Mouse (Mus musculus): Measurements from ENCODE around the gene Smtn.

The Smtn gene

GRCm38 (mm10) chr11:3540451-3541085, at the start of gene Smtn:
TSS of gene Smtn (minus strand) at chr11:3540612.
- in situ Hi-C loops (cut with MboI, MseI): loop anchor here (5.0 kb wide), 1 partner anchor 42 kb away; no protein-coding TSS in a partner anchor

GRCm38 (mm10) chr11:3588036-3588672, 47.7 kb upstream of the Smtn start:
- in situ Hi-C loops (cut with MboI, MseI): loop anchor here (10.0 kb wide), 1 partner anchor 1197 kb away; no protein-coding TSS in a partner anchor

GRCm38 (mm10) chr11:3587350-3587749, 46.9 kb upstream of the Smtn start:
- in situ Hi-C loops (cut with MboI, MseI): loop anchor here (10.0 kb wide), 1 partner anchor 1197 kb away; no protein-coding TSS in a partner anchor

GRCm38 (mm10) chr11:3585983-3586618, 45.7 kb upstream of the Smtn start:
- in situ Hi-C loops (cut with MboI, MseI): loop anchor here (10.0 kb wide), 1 partner anchor 1199 kb away; no protein-coding TSS in a partner anchor

- in situ Hi-C loops (cut with MboI, MseI): loop anchor here (5.0 to 10.0 kb wide), 2 partner anchors 41 to 1202 kb away; partner anchors contain the start of gene Smtn
Observed at GRCm38 (mm10) chr11:3583127-3583526, 42.7 kb upstream of the Smtn start.

- in situ Hi-C loops (cut with MboI, MseI): loop anchor here (5.0 to 10.0 kb wide), 2 partner anchors 40 to 1203 kb away; partner anchors contain the start of gene Smtn
Observed at GRCm38 (mm10) chr11:3581908-3582307, 41.5 kb upstream of the Smtn start.

GRCm38 (mm10) chr11:3580306-3581084, 40.1 kb upstream of the Smtn start:
- in situ Hi-C loops (cut with MboI, MseI): loop anchor here (5.0 to 10.0 kb wide), 2 partner anchors 38 to 1204 kb away; partner anchors contain the start of gene Smtn

GRCm38 (mm10) chr11:3578050-3578725, 37.8 kb upstream of the Smtn start:
- in situ Hi-C loops (cut with MboI, MseI): no loop called here

- in situ Hi-C loops (cut with MboI, MseI): no loop called here
Observed at GRCm38 (mm10) chr11:3575238-3575637, 34.8 kb upstream of the Smtn start.

- in situ Hi-C loops (cut with MboI, MseI): no loop called here
Observed at GRCm38 (mm10) chr11:3573092-3573491, 32.7 kb upstream of the Smtn start.

- in situ Hi-C loops (cut with MboI, MseI): no loop called here
Observed at GRCm38 (mm10) chr11:3572181-3572580, 31.8 kb upstream of the Smtn start.

- in situ Hi-C loops (cut with MboI, MseI): no loop called here
Observed at GRCm38 (mm10) chr11:3570321-3570720, 29.9 kb upstream of the Smtn start.

GRCm38 (mm10) chr11:3567896-3568295, 27.5 kb upstream of the Smtn start:
- in situ Hi-C loops (cut with MboI, MseI): no loop called here

GRCm38 (mm10) chr11:3566018-3566417, 25.6 kb upstream of the Smtn start:
- in situ Hi-C loops (cut with MboI, MseI): no loop called here

- in situ Hi-C loops (cut with MboI, MseI): no loop called here
Observed at GRCm38 (mm10) chr11:3564451-3564850, 24.0 kb upstream of the Smtn start.

GRCm38 (mm10) chr11:3563853-3564252, 23.4 kb upstream of the Smtn start:
- in situ Hi-C loops (cut with MboI, MseI): no loop called here

GRCm38 (mm10) chr11:3560202-3560601, 19.8 kb upstream of the Smtn start:
- in situ Hi-C loops (cut with MboI, MseI): no loop called here

- in situ Hi-C loops (cut with MboI, MseI): no loop called here
Observed at GRCm38 (mm10) chr11:3557852-3558251, 17.4 kb upstream of the Smtn start.

GRCm38 (mm10) chr11:3554976-3555375, 14.6 kb upstream of the Smtn start:
- in situ Hi-C loops (cut with MboI, MseI): no loop called here

- in situ Hi-C loops (cut with MboI, MseI): loop anchor here (5.0 kb wide), 1 partner anchor 128 kb away; no protein-coding TSS in a partner anchor
Observed at GRCm38 (mm10) chr11:3549791-3550190, 9.4 kb upstream of the Smtn start.

Measured in regulatory T cell (primary cell).